Mouse (Mus musculus): ENCODE measurements around the gene Bicdl2.
A peak's percentile ranks its signal among the peaks of the same experiment; 100 is the strongest.

Bicdl2 gene

GRCm38 (mm10) chr17:23660117-23660875, at the start of gene Bicdl2:
TSS of gene Bicdl2 (plus strand) at chr17:23660506.
- no peak for DNase-seq (ENCODE audit: low read depth)

GRCm38 (mm10) chr17:23617087-23617486, 43.2 kb upstream of the Bicdl2 start:
- DNase-seq (ENCODE audit: low read depth) = no peak

GRCm38 (mm10) chr17:23620351-23620750, 40.0 kb upstream of the Bicdl2 start:
- no peak for DNase-seq (ENCODE audit: low read depth)

- DNase-seq (ENCODE audit: low read depth) = no peak
Observed at GRCm38 (mm10) chr17:23627813-23628212, 32.5 kb upstream of the Bicdl2 start.

GRCm38 (mm10) chr17:23630195-23631020, 29.9 kb upstream of the Bicdl2 start:
- DNase-seq (ENCODE audit: low read depth) = peak; percentile 73

- DNase-seq (ENCODE audit: low read depth) = no peak
Observed at GRCm38 (mm10) chr17:23631241-23631640, 29.1 kb upstream of the Bicdl2 start.

GRCm38 (mm10) chr17:23644613-23645495, 15.5 kb upstream of the Bicdl2 start, which contains the start of gene Mmp25:
TSS of gene Mmp25 (minus strand) at chr17:23645277.
- no peak for DNase-seq (ENCODE audit: low read depth)

GRCm38 (mm10) chr17:23645894-23646293, 14.4 kb upstream of the Bicdl2 start:
- no peak for DNase-seq (ENCODE audit: low read depth)

- no peak for DNase-seq (ENCODE audit: low read depth)
Observed at GRCm38 (mm10) chr17:23651363-23651762, 8.9 kb upstream of the Bicdl2 start.

GRCm38 (mm10) chr17:23653324-23653723, 7.0 kb upstream of the Bicdl2 start:
- no peak for DNase-seq (ENCODE audit: low read depth)

- no peak for DNase-seq (ENCODE audit: low read depth)
Observed at GRCm38 (mm10) chr17:23654001-23654400, 6.3 kb upstream of the Bicdl2 start.

- no peak for DNase-seq (ENCODE audit: low read depth)
Observed at GRCm38 (mm10) chr17:23654410-23654809, 5.9 kb upstream of the Bicdl2 start.

GRCm38 (mm10) chr17:23658450-23658849, 1.9 kb upstream of the Bicdl2 start:
- no peak for DNase-seq (ENCODE audit: low read depth)

- DNase-seq (ENCODE audit: low read depth) = no peak
Observed at GRCm38 (mm10) chr17:23660876-23661200, 532 bp downstream of the Bicdl2 start.

- peak; percentile 27 for DNase-seq (ENCODE audit: low read depth)
Observed at GRCm38 (mm10) chr17:23661526-23661925, 1.2 kb downstream of the Bicdl2 start.

GRCm38 (mm10) chr17:23664556-23665021, 4.3 kb downstream of the Bicdl2 start:
- peak; percentile 61 for DNase-seq (ENCODE audit: low read depth)

- DNase-seq (ENCODE audit: low read depth) = no peak
Observed at GRCm38 (mm10) chr17:23665511-23665910, 5.2 kb downstream of the Bicdl2 start.

GRCm38 (mm10) chr17:23670516-23671074, 10.3 kb downstream of the Bicdl2 start:
- DNase-seq (ENCODE audit: low read depth) = no peak

GRCm38 (mm10) chr17:23671519-23671918, 11.2 kb downstream of the Bicdl2 start:
- DNase-seq (ENCODE audit: low read depth) = no peak

- peak; percentile 17 for DNase-seq (ENCODE audit: low read depth)
Observed at GRCm38 (mm10) chr17:23672761-23673160, 12.5 kb downstream of the Bicdl2 start.

GRCm38 (mm10) chr17:23673424-23674073, 13.2 kb downstream of the Bicdl2 start, which contains the start of the genes Hcfc1r1 and Thoc6:
TSS of gene Hcfc1r1 (plus strand) at chr17:23673596.
TSS of gene Thoc6 (minus strand) at chr17:23673882.
- DNase-seq (ENCODE audit: low read depth) = peak; percentile 98
